Mouse (Mus musculus): ENCODE results near the gene Slc22a6.
A peak's percentile ranks its signal among the peaks of the same experiment; 100 is the strongest.

The Slc22a6 gene

GRCm38 (mm10) chr19:8611358-8612123, 6.3 kb upstream of the Slc22a6 start:
- DNase-seq: no peak

- no peak for DNase-seq
Observed at GRCm38 (mm10) chr19:8613111-8613510, 4.7 kb upstream of the Slc22a6 start.

- no peak for DNase-seq
Observed at GRCm38 (mm10) chr19:8614343-8614742, 3.5 kb upstream of the Slc22a6 start.

GRCm38 (mm10) chr19:8616314-8616713, 1.5 kb upstream of the Slc22a6 start:
- DNase-seq: no peak

- no peak for DNase-seq
Observed at GRCm38 (mm10) chr19:8621098-8621497, 3.3 kb downstream of the Slc22a6 start.

GRCm38 (mm10) chr19:8630249-8630648, 12.4 kb downstream of the Slc22a6 start:
- DNase-seq: no peak

GRCm38 (mm10) chr19:8630826-8631225, 13.0 kb downstream of the Slc22a6 start:
- DNase-seq: no peak

- DNase-seq: no peak
Observed at GRCm38 (mm10) chr19:8632029-8632428, 14.2 kb downstream of the Slc22a6 start.

- DNase-seq: no peak
Observed at GRCm38 (mm10) chr19:8642086-8642485, 24.2 kb downstream of the Slc22a6 start.

GRCm38 (mm10) chr19:8646393-8646792, 28.6 kb downstream of the Slc22a6 start:
- DNase-seq: no peak

GRCm38 (mm10) chr19:8655833-8656232, 38.0 kb downstream of the Slc22a6 start:
- no peak for DNase-seq

GRCm38 (mm10) chr19:8656341-8656740, 38.5 kb downstream of the Slc22a6 start:
- DNase-seq: no peak

GRCm38 (mm10) chr19:8661821-8662307, 44.0 kb downstream of the Slc22a6 start:
- DNase-seq: no peak

GRCm38 (mm10) chr19:8662337-8662736, 44.5 kb downstream of the Slc22a6 start:
- peak; percentile 72 for DNase-seq

- no peak for DNase-seq
Observed at GRCm38 (mm10) chr19:8663360-8663839, 45.6 kb downstream of the Slc22a6 start, which contains the start of gene Chrm1. Gene Chrm1 (plus strand): TSS chr19:8663789.

- DNase-seq: no peak
Observed at GRCm38 (mm10) chr19:8663911-8664421, 46.1 kb downstream of the Slc22a6 start.

GRCm38 (mm10) chr19:8664859-8665258, 47.0 kb downstream of the Slc22a6 start:
- DNase-seq: no peak

- no peak for DNase-seq
Observed at GRCm38 (mm10) chr19:8665746-8666145, 47.9 kb downstream of the Slc22a6 start.

- DNase-seq: no peak
Observed at GRCm38 (mm10) chr19:8672859-8673258, 55.0 kb downstream of the Slc22a6 start.

GRCm38 (mm10) chr19:8673336-8674063, 55.7 kb downstream of the Slc22a6 start:
- no peak for DNase-seq

Measured in thymus, postnatal 14 days (tissue).